Mouse (Mus musculus) frontal cortex, adult (tissue): ENCODE data around the gene Olfr914.

Experiments
- ATAC-seq: cut with Nextera tagmentation; 2 replicates; pipeline ENCODE4 v1.9.2; 2017; ENCODE audit warnings: mild to moderate bottlenecking, moderate library complexity, mixed read lengths; ENCODE audit not compliant: low TSS enrichment

Gene Olfr914

GRCm38 (mm10) chr9:38604802-38605201, at the start of gene Olfr914:
Gene Olfr914, plus strand, starts transcription at chr9:38605102.
- ATAC-seq: no peak

GRCm38 (mm10) chr9:38579878-38580277, 25.0 kb upstream of the Olfr914 start, which contains the start of gene Olfr912:
Gene Olfr912, plus strand, starts transcription at chr9:38580178.
- no peak for ATAC-seq

- ATAC-seq: no peak
These were observed 13.8 kb upstream of the Olfr914 start for GRCm38 (mm10) chr9:38591056-38591455.

GRCm38 (mm10) chr9:38592459-38592858, 12.4 kb upstream of the Olfr914 start, which contains the start of gene Olfr913:
Gene Olfr913, plus strand, starts transcription at chr9:38592759.
- no peak for ATAC-seq

GRCm38 (mm10) chr9:38632406-38632805, 27.5 kb downstream of the Olfr914 start:
- ATAC-seq: no peak

- no peak for ATAC-seq
These were observed 54.9 kb downstream of the Olfr914 start, which contains the start of gene Olfr916 for GRCm38 (mm10) chr9:38659775-38660174. Gene Olfr916, minus strand, starts transcription at chr9:38659875.
